Mouse (Mus musculus) kidney, embryonic 14.5 days (tissue): ENCODE measurements around the gene Il1b. TPM values are rescaled to one million over a fixed set of nuclear protein-coding genes. Genes with fewer than 3 reads are reported as not detected.

Experiments used
- ATAC-seq: fragments of 200-750 bp; cut with Nextera tagmentation; 2 replicates; pipeline ENCODE4 v1.8.0; 2017; ENCODE audit warnings: moderate number of reproducible peaks, mild to moderate bottlenecking, moderate TSS enrichment, moderate library complexity; ENCODE audit not compliant: low FRiP score, low TSS enrichment
- H3K27ac ChIP-seq: fragments of 300-500 bp; sonication (generic); 2 replicates; pipeline ENCODE4 v1.5.1; 2014; ENCODE audit warnings: low read depth, mild to moderate bottlenecking, low read length, moderate library complexity, mixed read lengths
- H3K27me3 ChIP-seq: fragments of 300-500 bp; sonication (generic); 2 replicates; pipeline ENCODE4 v1.6.1; 2014; ENCODE audit warnings: mild to moderate bottlenecking, low read length; ENCODE audit not compliant: control insufficient read depth, insufficient read depth
- H3K36me3 ChIP-seq: fragments of 300-500 bp; sonication (generic); 2 replicates; pipeline ENCODE4 v1.6.1; 2014; ENCODE audit warnings: low read length, mixed read lengths; ENCODE audit not compliant: control insufficient read depth, insufficient read depth
- H3K4me1 ChIP-seq: fragments of 300-500 bp; sonication (generic); 2 replicates; pipeline ENCODE4 v1.6.1; 2014; ENCODE audit warnings: low read length, mixed read lengths; ENCODE audit not compliant: control insufficient read depth, insufficient read depth
- H3K4me2 ChIP-seq: fragments of 300-500 bp; sonication (generic); replicated peaks from 2 replicates; pipeline ENCODE4 v1.6.1; 2014; ENCODE audit warnings: low read depth, mild to moderate bottlenecking, low read length
- H3K4me3 ChIP-seq: fragments of 300-500 bp; sonication (generic); 2 replicates; pipeline ENCODE4 v1.5.1; 2014; ENCODE audit warnings: mild to moderate bottlenecking, low read length
- H3K9ac ChIP-seq: fragments of 300-500 bp; sonication (generic); 2 replicates; pipeline ENCODE4 v1.6.1; 2014; ENCODE audit warnings: low read depth, mild to moderate bottlenecking, low read length, moderate library complexity
- H3K9me3 ChIP-seq: fragments of 300-500 bp; sonication (generic); 2 replicates; pipeline ENCODE4 v1.6.1; 2016; ENCODE audit warnings: low read length; ENCODE audit not compliant: control insufficient read depth
- WGBS: fragments of 180-500 bp; shearing (Covaris S2); extraction: QIAGEN DNeasy Blood & Tissue Kit; methylation state at CpG from one replicate; pipeline ENCODE4 v1.1.7; 2014; 5-methylcytosine and 5-hydroxymethylcytosine counted together
- polyA plus RNA-seq: library from polyadenylated mRNA; unstranded; fragments of >200 nt; fragmentation: Nextera tagmentation; extraction: Ambion mirVana; gene quantifications from 2 replicates; pipeline ENCODE4 v1.2.1, GENCODE M21; 2014

Gene Il1b
- polyA plus RNA-seq, 1 experiment from 2014 or later: not detected

DNA sequence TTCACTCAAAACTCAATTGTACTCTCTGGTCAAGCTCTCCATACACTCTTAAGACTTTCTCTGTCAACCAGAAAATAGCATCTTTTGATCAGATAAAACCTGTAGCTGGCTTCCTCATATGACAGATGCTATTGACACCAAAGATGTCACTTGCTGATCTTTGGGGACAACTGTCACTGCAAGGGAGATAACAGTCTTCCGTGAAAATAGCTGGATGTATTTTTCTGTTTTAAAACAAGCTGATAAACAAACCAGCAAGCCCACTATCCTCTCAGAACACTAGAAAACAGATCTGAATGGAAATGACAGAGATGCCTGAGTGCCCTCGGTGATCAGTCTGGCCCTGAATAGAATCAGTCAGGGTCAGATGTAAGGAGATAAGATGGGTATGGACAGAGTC is 32.8 kb upstream of the Il1b start:
- Histone ChIP-seq H3K4me3 (no peak overlapping the region), H3K27me3 (no peaks in the 10 kb centered on the region), H3K9me3 (no peaks in the 10 kb centered on the region), H3K4me1 (no peaks in the 10 kb centered on the region), H3K4me2 (no peak overlapping the region), H3K27ac (no peak overlapping the region), H3K36me3 (no peaks in the 10 kb centered on the region), H3K9ac (no peak overlapping the region)
- WGBS: 88% methylated on average over 2 of the region's 2 CpGs
- no peak for ATAC-seq

DNA sequence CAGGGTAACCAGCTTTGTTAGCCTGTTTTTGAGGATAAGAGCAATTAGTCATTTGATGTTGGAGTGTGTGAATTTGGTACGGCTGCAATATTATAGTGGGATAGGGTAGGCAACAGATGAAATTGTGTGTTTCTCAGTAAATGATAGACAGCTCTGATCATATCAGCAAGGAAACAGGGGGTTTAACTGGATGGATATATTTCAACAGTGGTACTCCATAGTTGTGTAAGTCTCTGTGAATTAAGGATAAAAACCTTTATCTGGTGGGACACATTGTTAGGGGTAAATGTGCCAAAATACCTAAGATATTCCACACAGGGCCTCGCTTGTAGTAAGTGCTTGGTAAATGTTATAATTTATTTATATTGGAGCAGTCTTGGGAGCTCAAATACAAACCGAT is 31.4 kb upstream of the Il1b start:
- Histone ChIP-seq H3K9me3 (no peaks in the 10 kb centered on the region), H3K27me3 (no peaks in the 10 kb centered on the region), H3K36me3 (no peaks in the 10 kb centered on the region), H3K4me1 (no peaks in the 10 kb centered on the region), H3K4me3 (no peak overlapping the region), H3K4me2 (no peak overlapping the region), H3K27ac (no peak overlapping the region), H3K9ac (no peak overlapping the region)
- ATAC-seq: no peak
- 89% methylated on average over 3 of the region's 3 CpGs for WGBS

DNA sequence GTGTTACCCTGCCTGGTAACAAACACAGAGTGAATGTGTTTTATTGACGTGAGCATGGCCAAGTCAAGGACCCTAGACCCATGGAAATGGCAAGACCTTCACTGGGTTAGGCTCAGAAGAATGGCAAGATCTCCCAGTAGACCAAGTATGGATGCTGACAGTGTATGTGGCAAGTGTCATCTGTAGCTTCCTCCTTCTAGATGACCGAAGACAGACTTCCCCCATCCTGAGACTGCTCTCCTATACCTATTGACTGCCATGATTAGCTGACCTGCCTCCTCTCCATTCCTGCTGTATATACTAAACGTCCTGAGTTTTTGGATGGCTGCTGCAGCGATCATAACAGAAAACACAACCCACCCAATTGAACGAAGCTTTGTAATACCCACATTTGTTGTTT is 30.9 kb upstream of the Il1b start:
- no peak for ATAC-seq
- Histone ChIP-seq H3K27ac (no peak overlapping the region), H3K4me1 (no peaks in the 10 kb centered on the region), H3K9ac (no peak overlapping the region), H3K4me3 (no peak overlapping the region), H3K27me3 (no peaks in the 10 kb centered on the region), H3K9me3 (no peaks in the 10 kb centered on the region), H3K4me2 (no peak overlapping the region), H3K36me3 (no peaks in the 10 kb centered on the region)
- WGBS: 96% methylated on average over 5 of the region's 5 CpGs

DNA sequence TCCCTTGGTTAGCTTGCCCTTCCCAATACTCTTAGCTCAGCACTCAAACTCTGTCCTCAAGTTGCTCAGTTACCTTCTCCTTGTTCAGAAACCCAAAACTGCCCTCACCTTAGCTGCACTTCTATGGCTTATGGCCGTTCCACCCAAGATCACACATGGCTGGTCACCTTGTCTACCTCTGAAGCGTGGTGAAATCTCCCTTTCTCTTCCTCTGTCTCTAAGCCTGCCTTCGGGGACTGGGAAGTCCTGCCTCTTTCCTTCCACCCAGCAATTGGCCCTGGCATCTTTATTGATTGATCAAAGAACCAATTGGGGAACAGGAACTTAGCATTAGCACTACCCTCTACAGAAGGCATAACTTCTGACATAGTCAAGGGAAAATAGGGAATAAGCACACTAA is 27.2 kb upstream of the Il1b start:
- H3K4me1 ChIP-seq: no peaks in the 10 kb centered on the region
- no peaks in the 10 kb centered on the region for H3K36me3 ChIP-seq
- no peak overlapping the region for H3K4me2 ChIP-seq
- H3K9ac ChIP-seq: no peak overlapping the region
- no peak overlapping the region for H3K4me3 ChIP-seq
- no peak for ATAC-seq
- H3K27ac ChIP-seq: no peak overlapping the region
- no peaks in the 10 kb centered on the region for H3K27me3 ChIP-seq
- WGBS: 88% methylated on average over 3 of the region's 3 CpGs
- no peaks in the 10 kb centered on the region for H3K9me3 ChIP-seq

DNA sequence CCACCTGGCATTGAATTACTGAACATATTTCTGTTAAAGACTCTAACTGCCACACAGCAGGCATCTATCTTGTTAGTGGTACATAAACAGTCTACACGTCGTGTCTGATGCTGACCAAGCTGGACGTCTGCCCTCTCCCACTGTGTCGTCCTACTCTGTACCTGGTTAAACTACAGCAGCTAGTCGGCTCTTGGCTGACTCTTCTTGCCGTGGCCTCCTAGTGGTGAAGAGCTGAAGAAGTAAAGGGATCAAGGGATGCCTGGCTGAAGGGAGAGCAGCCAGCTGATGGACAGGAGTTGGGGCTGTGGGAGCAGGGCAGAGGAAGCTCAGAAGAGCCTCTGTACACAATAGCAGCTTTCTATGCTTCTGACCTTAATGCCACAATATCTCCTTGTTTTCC is 22.6 kb upstream of the Il1b start:
- no peak overlapping the region for H3K9ac ChIP-seq
- WGBS: 42% methylated on average over 6 of the region's 6 CpGs

DNA sequence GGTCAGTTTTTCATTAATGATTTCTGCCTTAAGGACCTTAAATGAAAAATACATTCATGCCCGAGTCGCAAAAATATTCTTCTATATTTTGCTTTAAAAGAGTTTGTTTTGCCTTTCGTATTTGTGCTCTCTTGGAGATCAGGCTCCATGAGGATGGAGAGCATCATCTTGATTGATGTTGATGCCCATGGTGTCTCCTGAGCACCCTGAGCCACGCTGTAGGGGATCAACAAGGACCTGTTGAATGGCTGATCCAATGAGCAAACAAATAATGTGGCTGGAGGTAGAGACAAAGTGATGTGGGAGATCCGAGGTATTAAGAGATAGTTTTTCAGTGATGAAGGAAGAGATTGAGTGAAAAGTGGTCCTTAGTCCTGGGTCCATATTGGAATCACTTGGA is 19.2 kb upstream of the Il1b start:
- no peaks in the 10 kb centered on the region for H3K9me3 ChIP-seq
- H3K27ac ChIP-seq: no peak overlapping the region
- H3K36me3 ChIP-seq: no peaks in the 10 kb centered on the region
- H3K4me1 ChIP-seq: no peaks in the 10 kb centered on the region
- H3K4me2 ChIP-seq: no peak overlapping the region
- ATAC-seq: no peak
- no peak overlapping the region for H3K4me3 ChIP-seq
- WGBS: 89% methylated on average over 5 of the region's 5 CpGs
- no peak overlapping the region for H3K9ac ChIP-seq
- H3K27me3 ChIP-seq: no peaks in the 10 kb centered on the region

More for the DNA sequence above, 22.6 kb upstream of the Il1b start:
- ATAC-seq: no peak
- Histone ChIP-seq H3K27ac (no peak overlapping the region), H3K36me3 (no peaks in the 10 kb centered on the region), H3K4me1 (no peaks in the 10 kb centered on the region), H3K27me3 (no peaks in the 10 kb centered on the region), H3K4me2 (no peak overlapping the region), H3K9me3 (no peaks in the 10 kb centered on the region), H3K4me3 (no peak overlapping the region)

DNA sequence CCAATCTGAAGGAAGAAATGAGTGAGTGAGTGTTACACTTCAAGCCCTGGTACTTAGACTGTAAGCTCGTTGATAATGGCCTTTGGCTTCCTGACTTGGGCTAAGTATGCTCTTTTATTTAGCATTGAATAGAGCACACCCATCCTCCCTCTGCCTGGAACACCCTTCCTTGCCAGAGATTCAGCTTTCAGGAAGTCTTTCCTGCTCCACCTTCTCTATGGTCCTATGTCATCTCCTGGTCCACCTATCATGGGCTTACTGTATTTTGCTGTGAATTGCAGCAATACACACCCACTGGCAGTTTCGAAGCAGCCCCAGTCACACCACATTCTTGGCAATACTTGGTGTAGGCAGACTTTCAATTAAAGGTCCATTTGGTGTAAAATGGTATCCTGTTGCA is 18.4 kb upstream of the Il1b start:
- Histone ChIP-seq H3K27ac (no peak overlapping the region), H3K9ac (no peak overlapping the region), H3K4me1 (no peaks in the 10 kb centered on the region), H3K36me3 (no peaks in the 10 kb centered on the region), H3K27me3 (no peaks in the 10 kb centered on the region), H3K9me3 (no peaks in the 10 kb centered on the region), H3K4me3 (no peak overlapping the region), H3K4me2 (no peak overlapping the region)
- 79% methylated on average over 2 of the region's 2 CpGs for WGBS
- ATAC-seq: no peak

DNA sequence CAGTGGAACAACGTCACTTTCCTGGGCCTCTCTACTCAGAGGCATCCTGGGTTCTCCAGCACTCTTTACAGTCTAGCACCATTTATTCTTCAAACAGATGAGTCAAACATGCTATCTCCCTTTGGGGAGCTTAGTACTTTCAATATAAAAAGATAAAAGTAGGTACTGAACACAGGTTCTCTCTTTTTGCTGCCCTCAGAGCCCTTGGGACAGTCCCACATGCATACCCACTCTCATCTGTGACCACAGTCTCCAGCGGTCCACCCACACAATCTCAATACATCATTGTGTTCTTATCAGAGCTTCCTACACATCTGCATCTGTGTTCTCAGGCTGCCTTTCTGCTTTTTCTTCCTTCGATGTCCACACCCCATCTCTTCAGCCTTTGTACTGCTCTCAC is 14.4 kb upstream of the Il1b start:
- WGBS: 88% methylated on average over 3 of the region's 3 CpGs
- Histone ChIP-seq H3K27me3 (no peaks in the 10 kb centered on the region), H3K36me3 (no peaks in the 10 kb centered on the region), H3K9ac (no peak overlapping the region), H3K9me3 (no peaks in the 10 kb centered on the region), H3K27ac (no peak overlapping the region), H3K4me3 (no peak overlapping the region), H3K4me2 (no peak overlapping the region), H3K4me1 (no peaks in the 10 kb centered on the region)
- ATAC-seq: no peak

DNA sequence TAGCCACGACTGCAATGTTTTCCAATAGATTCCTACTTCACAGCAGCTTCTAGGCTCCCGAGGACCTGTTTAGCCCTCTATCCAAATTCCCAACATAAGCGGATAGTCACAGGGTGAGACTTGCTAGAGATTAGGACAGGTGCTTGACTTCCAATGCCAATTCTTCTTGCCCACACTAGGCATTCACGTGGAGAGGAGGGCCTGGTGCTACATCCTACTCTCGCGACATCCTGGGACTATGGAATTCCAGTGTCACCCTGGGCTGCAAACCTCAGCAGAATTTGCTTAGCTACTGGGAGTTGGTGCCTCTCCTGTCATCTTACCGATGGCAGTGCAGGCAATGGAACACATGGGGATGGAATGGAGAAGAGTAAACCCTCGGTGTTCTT is 13.3 kb upstream of the Il1b start:
- H3K27ac ChIP-seq: no peak overlapping the region
- H3K36me3 ChIP-seq: no peaks in the 10 kb centered on the region
- 85% methylated on average over 8 of the region's 8 CpGs for WGBS

More for the DNA sequence above, 13.3 kb upstream of the Il1b start:
- H3K27me3 ChIP-seq: no peaks in the 10 kb centered on the region
- ATAC-seq: no peak
- H3K4me3 ChIP-seq: no peak overlapping the region
- H3K4me2 ChIP-seq: no peak overlapping the region
- no peaks in the 10 kb centered on the region for H3K4me1 ChIP-seq
- no peak overlapping the region for H3K9ac ChIP-seq
- H3K9me3 ChIP-seq: no peaks in the 10 kb centered on the region
